Mouse (Mus musculus) cerebellum, adult 2 months (tissue): ENCODE data around the gene Zkscan6.

Experiments used
- CTCF ChIP-seq: fragments of 200-500 bp; IDR thresholded peaks from 2 replicates; pipeline ENCODE4 v1.5.1; 2011; ENCODE audit warnings: low read depth, mild to moderate bottlenecking, control low read depth, low read length, moderate library complexity, borderline replicate concordance; ENCODE audit not compliant: insufficient read depth
- POLR2A ChIP-seq: fragments of 200-500 bp; IDR thresholded peaks from 2 replicates; pipeline ENCODE4 v1.6.1; 2011; ENCODE audit warnings: low read length, control low read depth, borderline replicate concordance; ENCODE audit not compliant: insufficient read depth

GRCm38 (mm10) chr11:65779578-65779977 is 27.4 kb upstream of the Zkscan6 start:
- TF ChIP-seq POLR2A (no peak), CTCF (no peak)
